In genomic region chrX:60147268-60147974, GRCm38 (mm10) we compare ENCODE assay signal across 8 mouse cellular contexts. TPM values are rescaled to one million over a fixed set of nuclear protein-coding genes. Genes with fewer than 3 reads are reported as not detected.
DNase-seq lines count a peak whose midpoint lies in the region; ATAC-seq and TF ChIP-seq lines count a peak whose summit lies in the region.

No protein-coding gene starts in this region.

- no peaks in the 10 kb centered on the region for H3K4me1 ChIP-seq in heart, embryonic 16.5 days (ENCODE audit: control insufficient read depth, insufficient read depth, low read length)
- H3K4me1 ChIP-seq in hindbrain, embryonic 10.5 days (replicated peaks), result no peaks in the 10 kb centered on the region
- no peaks in the 10 kb centered on the region for H3K4me1 ChIP-seq in limb, embryonic 14.5 days (ENCODE audit: control insufficient read depth, insufficient read depth, low read length)
- H3K4me1 ChIP-seq in stomach, embryonic 15.5 days, result no peaks in the 10 kb centered on the region

- peak overlapping the region; percentile 42 for H3K4me3 ChIP-seq in heart, embryonic 16.5 days (ENCODE audit: low read length)
- peak overlapping the region; percentile 34 for H3K4me3 ChIP-seq in hindbrain, embryonic 10.5 days
- H3K4me3 ChIP-seq in limb, embryonic 14.5 days (replicated peaks; ENCODE audit: low read length), result peak overlapping the region; percentile 19
- H3K4me3 ChIP-seq in stomach, embryonic 15.5 days (replicated peaks), result peak overlapping the region; percentile 16; the same call in 1 of the 2 replicates

- no peak overlapping the region for H3K27ac ChIP-seq in heart, embryonic 16.5 days (ENCODE audit: low read length)
- no peak overlapping the region for H3K27ac ChIP-seq in hindbrain, embryonic 10.5 days
- no peak overlapping the region for H3K27ac ChIP-seq in limb, embryonic 14.5 days (replicated peaks; ENCODE audit: low read depth, low read length)
- no peak overlapping the region for H3K27ac ChIP-seq in stomach, embryonic 15.5 days

- no peaks in the 10 kb centered on the region for H3K9me3 ChIP-seq in heart, embryonic 16.5 days (replicated peaks; ENCODE audit: control insufficient read depth, low read length)
- H3K9me3 ChIP-seq in hindbrain, embryonic 10.5 days, result no peaks in the 10 kb centered on the region
- H3K9me3 ChIP-seq in limb, embryonic 14.5 days (ENCODE audit: control insufficient read depth, low read length), result no peaks in the 10 kb centered on the region
- H3K9me3 ChIP-seq in stomach, embryonic 15.5 days, result no peaks in the 10 kb centered on the region

- no peak for DNase-seq in heart, adult 11 months
- peak; percentile 4 for DNase-seq in brain, embryonic 18.5 days (ENCODE audit: low read depth, low spot score)
- DNase-seq in hindbrain, embryonic 10.5 days (ENCODE audit: low spot score), result peak; percentile 10
- no peak for DNase-seq in limb, embryonic 14.5 days (ENCODE audit: low spot score)
- DNase-seq in spleen, adult 12 weeks (ENCODE audit: low spot score), result no peak

- H3K9ac ChIP-seq in heart, embryonic 16.5 days (ENCODE audit: low read length), result no peak overlapping the region
- H3K9ac ChIP-seq in limb, embryonic 14.5 days (ENCODE audit: low read depth, low read length, severe bottlenecking), result no peak overlapping the region
- no peak overlapping the region for H3K9ac ChIP-seq in stomach, embryonic 15.5 days

- no peak for ATAC-seq in heart, embryonic 16.5 days (replicated peaks; ENCODE audit: extremely low read depth, insufficient read depth, low FRiP score)
- no peak for ATAC-seq in limb, embryonic 14.5 days (ENCODE audit: low FRiP score, low read depth)
- no peak for ATAC-seq in stomach, embryonic 15.5 days (ENCODE audit: insufficient read depth, low FRiP score, low read depth)
- no peak for ATAC-seq in monocyte, adult 5-6 weeks (replicated peaks; ENCODE audit: insufficient number of reproducible peaks, low FRiP score, low TSS enrichment, poor library complexity, severe bottlenecking)

- TF ChIP-seq POLR2A in limb, embryonic 14.5 days (IDR thresholded peaks at IDR 0.05; ENCODE audit: borderline replicate concordance, extremely low read depth, insufficient read depth, insufficient read length), result no peak

- H3K4me2 ChIP-seq in heart, embryonic 16.5 days (ENCODE audit: low read depth, low read length), result peak overlapping the region; percentile 57
- peak overlapping the region; percentile 26 for H3K4me2 ChIP-seq in limb, embryonic 14.5 days (replicated peaks; ENCODE audit: low read depth, low read length, severe bottlenecking)
- peak overlapping the region; percentile 27 for H3K4me2 ChIP-seq in stomach, embryonic 15.5 days

- H3K36me3 ChIP-seq in heart, embryonic 16.5 days (ENCODE audit: control insufficient read depth, insufficient read depth), result no peaks in the 10 kb centered on the region
- H3K36me3 ChIP-seq in hindbrain, embryonic 10.5 days, result no peaks in the 10 kb centered on the region
- no peaks in the 10 kb centered on the region for H3K36me3 ChIP-seq in limb, embryonic 14.5 days (ENCODE audit: control insufficient read depth, insufficient read depth, low read length)
- no peaks in the 10 kb centered on the region for H3K36me3 ChIP-seq in stomach, embryonic 15.5 days

- WGBS in heart, embryonic 16.5 days, result 17% methylated on average over 13 of the region's 13 CpGs
- WGBS in hindbrain, embryonic 10.5 days, result 26% methylated on average over 13 of the region's 13 CpGs
- WGBS in limb, embryonic 14.5 days, result 20% methylated on average over 13 of the region's 13 CpGs
- 21% methylated on average over 13 of the region's 13 CpGs for WGBS in stomach, embryonic 15.5 days

- no peaks in the 10 kb centered on the region for H3K27me3 ChIP-seq in heart, embryonic 16.5 days (ENCODE audit: control insufficient read depth, insufficient read depth, low read length)
- H3K27me3 ChIP-seq in hindbrain, embryonic 10.5 days (ENCODE audit: insufficient read depth, poor library complexity, severe bottlenecking), result no peaks in the 10 kb centered on the region
- H3K27me3 ChIP-seq in limb, embryonic 14.5 days (ENCODE audit: control insufficient read depth, insufficient read depth, low read length), result no peaks in the 10 kb centered on the region
- no peaks in the 10 kb centered on the region for H3K27me3 ChIP-seq in stomach, embryonic 15.5 days (replicated peaks)

RNA-seq across cellular contexts. Expression of gene Mcf2, which starts 31.5 kb away (rescaled TPM):
- polyA plus RNA-seq in heart, embryonic 16.5 days (2015; fragmentation: Nextera tagmentation; extraction: Ambion mirVana), result 0.09 TPM in 2 replicates
- 0.26 and 0.49 TPM in 2 replicates for polyA plus RNA-seq in hindbrain, embryonic 10.5 days (2016; fragmentation: Nextera tagmentation; extraction: Ambion mirVana)
- 0.22 and 0.28 TPM in 2 replicates for polyA plus RNA-seq in limb, embryonic 14.5 days (2012; rRNA removed)
- polyA plus RNA-seq in limb, embryonic 14.5 days (2014; fragmentation: Nextera tagmentation; extraction: Ambion mirVana), result 0.22 and 0.35 TPM in 2 replicates
- 0.19 and 0.31 TPM in 2 replicates for polyA plus RNA-seq in stomach, embryonic 15.5 days (2015; fragmentation: Nextera tagmentation; extraction: Ambion mirVana)
- not detected in 3 replicates for total RNA-seq in monocyte, adult 5-6 weeks (2017)

Comparison
In these comparisons a context has a peak if more than half of its experiments do, and no peak if none do; other contexts are left out.
1. DNase-seq: peak in brain, embryonic 18.5 days (single experiment) and hindbrain, embryonic 10.5 days (single experiment); none in heart, adult 11 months (single experiment), limb, embryonic 14.5 days (single experiment) and spleen, adult 12 weeks (single experiment).
2. Peak in every context shown above with its lines, with median percentiles within 50 percentile points of each other: H3K4me2 ChIP-seq and H3K4me3 ChIP-seq.